11 mouse cellular contexts compared by ENCODE assay signal in genomic region chr11:68717171-68717840, GRCm38 (mm10). TPM values are rescaled to one million over a fixed set of nuclear protein-coding genes. Genes with fewer than 3 reads are reported as not detected.
DNase-seq lines count a peak whose midpoint lies in the region; ATAC-seq lines count a peak whose summit lies in the region.
"Had no signal": no experiment of that assay in that cellular context is flagged by ENCODE, and none has a peak within 500 bp of the region (broad histone marks: within the 10 kb centered on the region; RNA-seq: fewer than 3 reads in every experiment).

No protein-coding gene starts in this region.

- no peak overlapping the region for H3K4me3 ChIP-seq in embryonic facial prominence, embryonic 12.5 days
- H3K4me3 ChIP-seq in embryonic facial prominence, embryonic 10.5 days: no peak overlapping the region
- no peak overlapping the region for H3K4me3 ChIP-seq in neural tube, embryonic 14.5 days (ENCODE audit: low read depth, low read length)

- H3K27me3 ChIP-seq in embryonic facial prominence, embryonic 12.5 days: no peaks in the 10 kb centered on the region
- H3K27me3 ChIP-seq in embryonic facial prominence, embryonic 10.5 days (replicated peaks; ENCODE audit: low read depth, poor library complexity, severe bottlenecking): no peaks in the 10 kb centered on the region
- H3K27me3 ChIP-seq in neural tube, embryonic 14.5 days (ENCODE audit: control insufficient read depth, insufficient read depth, low read length): no peaks in the 10 kb centered on the region

- H3K4me2 ChIP-seq in embryonic facial prominence, embryonic 12.5 days (replicated peaks): no peak overlapping the region
- H3K4me2 ChIP-seq in neural tube, embryonic 14.5 days (ENCODE audit: low read depth, low read length): no peak overlapping the region

- 0 out of 2 replicates have a peak overlapping the region, but pooled peaks have one; percentile 46 for H3K27ac ChIP-seq in embryonic facial prominence, embryonic 12.5 days
- H3K27ac ChIP-seq in embryonic facial prominence, embryonic 10.5 days (replicated peaks): no peak overlapping the region
- peak overlapping the region; percentile 45; the same call in 1 of the 2 replicates for H3K27ac ChIP-seq in neural tube, embryonic 14.5 days (ENCODE audit: low read depth, low read length)

- H3K4me1 ChIP-seq in embryonic facial prominence, embryonic 12.5 days: peaks cover 22% of the 10 kb centered on the region
- H3K4me1 ChIP-seq in embryonic facial prominence, embryonic 10.5 days: peaks cover 20% of the 10 kb centered on the region
- H3K4me1 ChIP-seq in neural tube, embryonic 14.5 days (ENCODE audit: control insufficient read depth, insufficient read depth, low read length): peaks cover 19% of the 10 kb centered on the region

- H3K9me3 ChIP-seq in embryonic facial prominence, embryonic 12.5 days: no peaks in the 10 kb centered on the region
- H3K9me3 ChIP-seq in embryonic facial prominence, embryonic 10.5 days: no peaks in the 10 kb centered on the region
- H3K9me3 ChIP-seq in neural tube, embryonic 14.5 days (ENCODE audit: control insufficient read depth, low read length): no peaks in the 10 kb centered on the region

- no peak overlapping the region for H3K9ac ChIP-seq in embryonic facial prominence, embryonic 12.5 days
- H3K9ac ChIP-seq in neural tube, embryonic 14.5 days (replicated peaks; ENCODE audit: low read depth, low read length): no peak overlapping the region

- ATAC-seq in embryonic facial prominence, embryonic 12.5 days (ENCODE audit: insufficient number of reproducible peaks, insufficient read depth, low FRiP score, low TSS enrichment): 0 out of 2 replicates have a peak, but pooled peaks have one; percentile 35
- no peak for ATAC-seq in neural tube, embryonic 14.5 days (ENCODE audit: low read depth)

- H3K36me3 ChIP-seq in embryonic facial prominence, embryonic 12.5 days: peaks cover 37% of the 10 kb centered on the region
- H3K36me3 ChIP-seq in embryonic facial prominence, embryonic 10.5 days (replicated peaks): peaks cover 87% of the 10 kb centered on the region
- peaks cover 9% of the 10 kb centered on the region; the same call in 1 of the 2 replicates for H3K36me3 ChIP-seq in neural tube, embryonic 14.5 days (ENCODE audit: control insufficient read depth, insufficient read depth, low read length)

- intact Hi-C loops in heart, postnatal 10 days (cut with DNase I): no loop called here

- DNase-seq in embryonic facial prominence, embryonic 10.5 days (ENCODE audit: low spot score): no peak
- DNase-seq in lung, postnatal 36 days: peak; percentile 17
- DNase-seq in lung, postnatal 10 days: no peak
- DNase-seq in heart, postnatal 10 days: peak; percentile 26 to 28
- DNase-seq in right cerebral cortex, postnatal 36 days (ENCODE audit: low spot score in 2 of 2): no peak
- no peak for DNase-seq in adrenal gland, adult (ENCODE audit: inconsistent age in 2 of 2, low spot score in 1 of 2)
- DNase-seq: B cell, adult 2 months; lung, postnatal 14 days; right cerebral cortex, adult 18-20 months had no signal

- 62% methylated on average over 16 of the region's 16 CpGs for WGBS in embryonic facial prominence, embryonic 12.5 days
- 76% methylated on average over 16 of the region's 16 CpGs for WGBS in embryonic facial prominence, embryonic 10.5 days
- WGBS in neural tube, embryonic 14.5 days: 58% methylated on average over 16 of the region's 16 CpGs

RNA-seq across cellular contexts. Expression of gene Myh10, which starts 25.9 kb away (rescaled TPM):
- 161 and 169 TPM in 2 replicates for polyA plus RNA-seq in embryonic facial prominence, embryonic 12.5 days (2016; fragmentation: Nextera tagmentation; extraction: Ambion mirVana)
- 161 and 164 TPM in 2 replicates for polyA plus RNA-seq in embryonic facial prominence, embryonic 10.5 days (2016; fragmentation: Nextera tagmentation; extraction: Ambion mirVana)
- total RNA-seq in heart, postnatal 10 days (2021): 100 to 1,000 TPM in 1 of 2 experiments, 10 to 100 TPM in 1; 79.4 to 100 TPM
- polyA plus RNA-seq in neural tube, embryonic 14.5 days (2014; fragmentation: Nextera tagmentation; extraction: Ambion mirVana): 92.2 and 112 TPM in 2 replicates

Comparison
In these comparisons a context has a peak if more than half of its experiments do, and no peak if none do; other contexts are left out.
1. DNase-seq: peak in lung, postnatal 36 days (single experiment) and heart, postnatal 10 days (2 of 2); none in embryonic facial prominence, embryonic 10.5 days (single experiment), lung, postnatal 10 days (single experiment), right cerebral cortex, postnatal 36 days (0 of 2) and adrenal gland, adult (0 of 2).